Comparison of ENCODE assay signal across 7 mouse cellular contexts in genomic region chr6:91575662-91576364, GRCm38 (mm10).
DNase-seq lines count a peak whose midpoint lies in the region; ATAC-seq lines count a peak whose summit lies in the region.

No protein-coding gene starts in this region.

- peak; percentile 57 for ATAC-seq in midbrain, embryonic 11.5 days (ENCODE audit: low FRiP score)

- no peaks in the 10 kb centered on the region for H3K4me1 ChIP-seq in midbrain, embryonic 11.5 days (ENCODE audit: control insufficient read depth, insufficient read depth, low read length)

- WGBS in midbrain, embryonic 11.5 days: 66% methylated on average over 4 of the region's 4 CpGs

- H3K4me2 ChIP-seq in midbrain, embryonic 11.5 days: no peak overlapping the region

- no peak overlapping the region for H3K4me3 ChIP-seq in midbrain, embryonic 11.5 days (ENCODE audit: low read depth, low read length)

- DNase-seq in adipocyte (ENCODE audit: low spot score): peak; percentile 94
- peak; percentile 83 to 86 for DNase-seq in cerebellum, postnatal 14 days
- peak; percentile 42 to 61 for DNase-seq in frontal cortex, postnatal 25 days (ENCODE audit: low spot score in 2 of 2)
- peak; percentile 80 for DNase-seq in induced T-regulatory cell, adult 2 months (ENCODE audit: low read depth)
- peak; percentile 75 to 80 for DNase-seq in left cerebral cortex, adult 18-20 months (ENCODE audit: low spot score in 2 of 2)
- DNase-seq in midbrain, embryonic 11.5 days (ENCODE audit: low spot score, missing footprints): peak; percentile 97
- DNase-seq in spleen, adult 12 weeks (ENCODE audit: low spot score): peak; percentile 31

- H3K9ac ChIP-seq in midbrain, embryonic 11.5 days (ENCODE audit: low read length): no peak overlapping the region

- no peak overlapping the region for H3K27ac ChIP-seq in midbrain, embryonic 11.5 days (ENCODE audit: low read depth, low read length)

- no peaks in the 10 kb centered on the region for H3K36me3 ChIP-seq in midbrain, embryonic 11.5 days (ENCODE audit: control insufficient read depth, insufficient read depth, low read length)

- no peaks in the 10 kb centered on the region for H3K9me3 ChIP-seq in midbrain, embryonic 11.5 days (ENCODE audit: control insufficient read depth, low read length)

- no peaks in the 10 kb centered on the region for H3K27me3 ChIP-seq in midbrain, embryonic 11.5 days (ENCODE audit: control insufficient read depth, insufficient read depth, low read length)

Comparison
In these comparisons a context has a peak if more than half of its experiments do, and no peak if none do; other contexts are left out.
1. DNase-seq: peak in every context shown above with its lines; median percentile 97 in midbrain, embryonic 11.5 days; 94 in adipocyte; 84 in cerebellum, postnatal 14 days; 80 in induced T-regulatory cell, adult 2 months; 78 in left cerebral cortex, adult 18-20 months; 52 in frontal cortex, postnatal 25 days; 31 in spleen, adult 12 weeks.